In genomic region chr16:86516144-86516543, GRCm38 (mm10) we compare ENCODE assay signal across 11 mouse cellular contexts.
A peak's percentile ranks its signal among the peaks of the same experiment; 100 is the strongest.
DNase-seq lines count a peak whose midpoint lies in the region; ATAC-seq lines count a peak whose summit lies in the region.
"Had no signal": no experiment of that assay in that cellular context is flagged by ENCODE, and none has a peak within 500 bp of the region (broad histone marks: within the 10 kb centered on the region; RNA-seq: fewer than 3 reads in every experiment).

No protein-coding gene starts in this region.

- no peak overlapping the region for H3K9ac ChIP-seq in hindbrain, embryonic 14.5 days
- no peak overlapping the region for H3K9ac ChIP-seq in forebrain, embryonic 13.5 days
- H3K9ac ChIP-seq: intestine, embryonic 15.5 days had no signal

- intact Hi-C loops in gastrocnemius, postnatal 14 days (cut with DNase I; ENCODE audit: low total_unique reads) = no loop called here

- WGBS in hindbrain, embryonic 14.5 days = 42% methylated on average over 3 of the region's 3 CpGs
- 73% methylated on average over 3 of the region's 3 CpGs for WGBS in hindbrain, embryonic 10.5 days
- WGBS in forebrain, embryonic 13.5 days = 25% methylated on average over 3 of the region's 3 CpGs

- H3K27me3 ChIP-seq in hindbrain, embryonic 14.5 days (ENCODE audit: control insufficient read depth, insufficient read depth, low read length) = no peaks in the 10 kb centered on the region
- H3K27me3 ChIP-seq in hindbrain, embryonic 10.5 days (ENCODE audit: insufficient read depth, poor library complexity, severe bottlenecking) = no peaks in the 10 kb centered on the region
- H3K27me3 ChIP-seq in forebrain, embryonic 13.5 days = no peaks in the 10 kb centered on the region
- H3K27me3 ChIP-seq: intestine, embryonic 15.5 days; megakaryocyte, embryonic 14.5 days had no signal

- no peaks in the 10 kb centered on the region for H3K9me3 ChIP-seq in hindbrain, embryonic 14.5 days (ENCODE audit: control insufficient read depth, low read length)
- no peaks in the 10 kb centered on the region for H3K9me3 ChIP-seq in hindbrain, embryonic 10.5 days
- H3K9me3 ChIP-seq in forebrain, embryonic 13.5 days (replicated peaks) = no peaks in the 10 kb centered on the region
- H3K9me3 ChIP-seq: intestine, embryonic 15.5 days; megakaryocyte, embryonic 14.5 days had no signal

- H3K4me3 ChIP-seq in hindbrain, embryonic 14.5 days (replicated peaks; ENCODE audit: low read length) = no peak overlapping the region
- H3K4me3 ChIP-seq in hindbrain, embryonic 10.5 days = no peak overlapping the region
- no peak overlapping the region for H3K4me3 ChIP-seq in forebrain, embryonic 13.5 days
- H3K4me3 ChIP-seq: intestine, embryonic 15.5 days; megakaryocyte, embryonic 14.5 days had no signal

- peak; percentile 57; the same call in 1 of the 2 replicates for ATAC-seq in hindbrain, embryonic 14.5 days (ENCODE audit: low FRiP score)
- ATAC-seq in forebrain, embryonic 13.5 days = peak; percentile 90
- ATAC-seq in granulocyte monocyte progenitor cell, adult 5-6 weeks (replicated peaks; ENCODE audit: poor library complexity, severe bottlenecking) = no peak
- ATAC-seq: intestine, embryonic 15.5 days had no signal

- DNase-seq in hindbrain, embryonic 14.5 days (ENCODE audit: low spot score) = no peak
- no peak for DNase-seq in hindbrain, embryonic 10.5 days (ENCODE audit: low spot score)
- peak; percentile 2 for DNase-seq in right cerebral cortex, adult 18-20 months
- DNase-seq in right cerebral cortex, postnatal 14 days = no peak
- no peak for DNase-seq in gastrocnemius, postnatal 14 days

- H3K27ac ChIP-seq in hindbrain, embryonic 14.5 days = no peak overlapping the region
- H3K27ac ChIP-seq in hindbrain, embryonic 10.5 days = no peak overlapping the region
- no peak overlapping the region for H3K27ac ChIP-seq in forebrain, embryonic 13.5 days
- H3K27ac ChIP-seq: intestine, embryonic 15.5 days had no signal

- no peaks in the 10 kb centered on the region for H3K4me1 ChIP-seq in hindbrain, embryonic 14.5 days (replicated peaks; ENCODE audit: control insufficient read depth, insufficient read depth, low read length)
- H3K4me1 ChIP-seq in hindbrain, embryonic 10.5 days (replicated peaks) = no peaks in the 10 kb centered on the region
- H3K4me1 ChIP-seq in forebrain, embryonic 13.5 days = peaks cover 4% of the 10 kb centered on the region; the same call in 1 of the 2 replicates
- H3K4me1 ChIP-seq: intestine, embryonic 15.5 days; megakaryocyte, embryonic 14.5 days had no signal

- no peak overlapping the region for H3K4me2 ChIP-seq in hindbrain, embryonic 14.5 days (replicated peaks)
- no peak overlapping the region for H3K4me2 ChIP-seq in forebrain, embryonic 13.5 days
- H3K4me2 ChIP-seq: heart, embryonic 11.5 days; intestine, embryonic 15.5 days; liver, embryonic 11.5 days had no signal

- no peaks in the 10 kb centered on the region for H3K36me3 ChIP-seq in hindbrain, embryonic 14.5 days (replicated peaks; ENCODE audit: control insufficient read depth, insufficient read depth)
- no peaks in the 10 kb centered on the region for H3K36me3 ChIP-seq in hindbrain, embryonic 10.5 days
- no peaks in the 10 kb centered on the region for H3K36me3 ChIP-seq in forebrain, embryonic 13.5 days (ENCODE audit: poor library complexity, severe bottlenecking)
- H3K36me3 ChIP-seq: intestine, embryonic 15.5 days had no signal
